Mouse (Mus musculus): ENCODE measurements around the gene Phf21a.

The Phf21a gene

GRCm38 (mm10) chr2:92182981-92183501, 90.1 kb downstream of the Phf21a start:
- DNase-seq: peak; percentile 85

GRCm38 (mm10) chr2:92183613-92184076, 90.7 kb downstream of the Phf21a start:
- peak; percentile 95 for DNase-seq

GRCm38 (mm10) chr2:92184077-92184921, 91.4 kb downstream of the Phf21a start:
- peak; percentile 75 for DNase-seq

- DNase-seq: peak; percentile 63
Measured at GRCm38 (mm10) chr2:92185062-92185765, 92.3 kb downstream of the Phf21a start.

DNA sequence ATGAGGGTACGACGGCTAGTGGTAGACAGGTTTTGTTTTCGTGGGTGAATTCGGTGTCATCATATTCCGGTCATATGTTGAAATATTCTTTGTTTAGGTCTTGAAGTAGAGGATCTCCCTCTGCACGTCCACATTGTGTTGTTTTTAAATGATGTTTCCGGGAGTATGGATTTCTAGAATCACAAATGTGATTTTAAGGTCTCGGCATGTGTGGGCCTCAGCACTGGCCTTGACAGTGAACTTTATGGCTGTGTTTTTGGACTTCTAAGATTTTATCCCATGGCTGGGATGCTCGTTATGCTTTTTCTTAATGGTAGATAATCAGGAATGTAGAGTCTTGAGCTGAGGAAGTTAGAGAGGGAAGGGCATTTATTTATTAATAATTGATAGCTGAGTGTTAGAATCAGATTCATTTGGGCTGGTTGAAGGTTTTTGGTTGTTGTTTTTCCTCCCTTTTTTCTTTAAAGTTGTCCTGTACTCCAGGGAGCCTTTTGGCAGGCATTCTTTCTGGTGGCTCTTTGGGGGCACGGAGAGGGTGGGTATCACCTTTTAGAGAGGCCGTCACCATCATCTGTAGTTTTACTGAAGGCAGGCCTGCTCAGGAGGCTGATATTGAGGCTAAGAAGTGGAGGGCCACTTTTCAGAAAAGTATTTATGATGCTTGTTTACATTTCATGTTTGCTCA, 93.0 kb downstream of the Phf21a start:
- no peak for DNase-seq

DNA sequence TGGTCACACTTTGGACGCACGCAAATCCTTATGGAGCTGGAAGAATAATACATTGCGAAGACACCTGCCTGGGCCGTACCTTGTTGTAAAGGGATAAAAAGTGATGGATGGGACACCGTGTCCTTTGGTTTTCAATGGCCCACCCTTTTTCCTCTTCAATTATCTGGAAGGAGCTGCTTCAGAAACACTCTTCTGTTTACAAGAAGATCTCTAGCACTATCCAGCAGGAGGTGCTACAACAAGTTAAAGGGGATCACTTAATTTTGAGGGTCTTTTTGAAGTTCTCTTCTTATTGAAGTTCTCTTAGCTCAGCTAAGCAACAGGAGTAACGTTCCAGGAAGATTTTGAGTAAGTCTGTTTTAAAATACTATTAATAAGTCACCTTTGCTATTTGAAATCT, 94.1 kb downstream of the Phf21a start:
- no peak for DNase-seq

GRCm38 (mm10) chr2:92188744-92189143, 95.8 kb downstream of the Phf21a start:
- no peak for DNase-seq

DNA sequence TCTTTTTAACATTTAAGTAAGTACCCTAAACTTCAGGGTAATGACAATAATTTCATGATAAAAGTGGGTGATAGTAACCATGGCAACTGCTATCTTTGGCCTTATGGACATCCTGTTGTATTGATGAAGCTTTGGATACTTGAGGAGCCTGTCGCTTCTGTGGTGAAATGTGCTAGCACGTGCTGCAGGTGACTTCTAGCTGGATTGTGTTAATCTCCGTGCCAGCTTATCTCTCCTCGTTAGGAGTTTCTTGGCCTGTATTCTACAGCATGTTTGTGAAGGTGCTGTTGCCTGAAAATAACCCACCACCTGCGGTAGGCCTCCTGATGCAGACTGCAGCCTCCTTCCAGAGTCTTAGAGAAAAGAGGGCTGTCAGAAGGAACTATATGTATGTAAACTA, 98.0 kb downstream of the Phf21a start:
- DNase-seq: no peak

DNA sequence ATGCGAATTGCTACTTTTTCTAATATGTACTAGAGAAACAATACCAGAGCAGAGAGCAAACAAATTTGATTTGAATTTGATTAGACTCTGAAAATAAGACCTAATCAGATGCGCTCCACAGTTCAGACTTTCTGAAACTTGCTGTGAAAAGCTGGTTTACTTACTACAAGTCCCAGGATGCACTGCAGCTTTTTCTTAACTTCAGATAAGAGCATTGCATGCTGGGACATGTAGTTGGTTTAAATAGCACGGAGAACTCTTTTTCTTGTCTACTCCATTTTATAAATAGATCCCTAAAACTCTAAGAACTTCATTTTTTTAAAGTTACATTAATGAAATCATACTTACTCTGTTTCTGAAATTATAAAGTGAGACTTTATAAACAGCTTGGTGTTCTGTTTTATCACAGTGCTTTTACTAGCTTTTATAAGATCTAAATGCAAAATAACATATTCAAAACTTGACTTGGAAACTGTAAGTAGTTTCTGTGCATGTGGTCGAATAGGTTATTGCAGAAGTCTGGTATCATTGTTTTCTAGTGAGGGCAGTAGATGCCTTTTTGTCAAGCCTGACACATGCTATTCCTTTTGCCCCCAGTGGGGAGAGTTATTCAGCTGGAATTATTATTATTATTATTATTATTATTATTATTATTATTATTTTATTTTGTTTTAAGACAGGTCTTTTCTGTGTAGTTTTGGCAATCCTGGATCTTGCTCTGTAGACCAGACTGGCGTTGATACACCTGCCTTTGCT, 99.1 kb downstream of the Phf21a start:
- DNase-seq: no peak

- no peak for DNase-seq
Measured at GRCm38 (mm10) chr2:92198126-92198525, 105.2 kb downstream of the Phf21a start.

- no peak for DNase-seq
Measured at GRCm38 (mm10) chr2:92198747-92199146, 105.8 kb downstream of the Phf21a start.

DNA sequence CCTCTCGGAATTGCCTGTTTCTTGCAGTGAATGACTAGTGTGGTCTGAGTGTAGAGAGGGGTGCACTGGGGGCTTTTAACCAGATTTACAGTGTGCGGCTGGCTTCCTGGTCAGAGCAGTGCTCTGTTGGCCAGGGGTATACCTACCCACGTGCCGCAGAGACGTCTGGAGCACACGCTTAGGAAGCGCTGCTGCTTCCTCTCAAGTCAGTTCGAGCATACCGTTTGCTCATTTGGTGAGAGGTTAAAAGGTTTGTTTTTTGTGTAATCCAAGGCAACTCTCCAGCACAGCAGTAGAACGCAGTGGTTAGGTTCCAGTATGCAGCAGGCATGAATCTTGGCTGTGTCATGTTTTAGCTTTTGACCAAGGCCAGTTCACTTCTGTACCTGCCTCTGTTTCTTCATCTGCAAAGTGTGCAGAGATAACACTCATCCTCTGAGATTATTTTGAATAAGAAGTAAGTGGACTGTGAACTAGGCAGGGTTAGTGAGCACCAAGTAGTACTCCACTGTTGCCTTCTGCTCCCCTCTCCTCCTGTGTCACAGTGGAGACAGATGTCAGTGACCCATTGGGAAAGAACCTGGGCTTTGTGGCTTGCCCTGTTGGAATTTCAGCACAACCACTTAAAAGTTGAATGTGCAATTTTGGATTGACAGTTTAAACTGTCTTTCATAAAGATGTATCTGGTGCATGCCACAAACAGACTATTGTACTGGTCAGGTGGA, 106.8 kb downstream of the Phf21a start:
- DNase-seq: no peak

- DNase-seq: no peak
Measured at GRCm38 (mm10) chr2:92202319-92203040, 109.6 kb downstream of the Phf21a start.

- no peak for DNase-seq
Measured at GRCm38 (mm10) chr2:92205010-92205639, 112.2 kb downstream of the Phf21a start.

DNA sequence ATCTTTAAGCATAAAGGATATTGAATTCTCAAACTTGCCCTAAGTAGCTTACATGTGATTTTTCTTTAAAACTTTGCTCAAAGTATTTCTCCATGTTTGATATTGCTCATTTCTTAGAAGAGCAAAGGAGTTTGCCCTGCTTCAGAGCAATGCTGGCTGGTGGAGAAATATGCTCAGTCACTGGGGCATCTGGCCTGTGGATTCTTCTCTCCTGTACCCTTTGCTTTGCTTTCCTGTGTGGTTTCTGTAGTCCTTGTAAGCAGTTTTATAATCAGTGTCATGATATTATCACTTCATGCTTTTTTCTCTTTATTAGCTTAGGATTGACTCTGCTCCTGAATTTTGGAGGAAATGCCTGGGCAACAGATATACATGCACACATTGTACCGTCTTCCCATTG, 117.5 kb downstream of the Phf21a start:
- DNase-seq: no peak

DNA sequence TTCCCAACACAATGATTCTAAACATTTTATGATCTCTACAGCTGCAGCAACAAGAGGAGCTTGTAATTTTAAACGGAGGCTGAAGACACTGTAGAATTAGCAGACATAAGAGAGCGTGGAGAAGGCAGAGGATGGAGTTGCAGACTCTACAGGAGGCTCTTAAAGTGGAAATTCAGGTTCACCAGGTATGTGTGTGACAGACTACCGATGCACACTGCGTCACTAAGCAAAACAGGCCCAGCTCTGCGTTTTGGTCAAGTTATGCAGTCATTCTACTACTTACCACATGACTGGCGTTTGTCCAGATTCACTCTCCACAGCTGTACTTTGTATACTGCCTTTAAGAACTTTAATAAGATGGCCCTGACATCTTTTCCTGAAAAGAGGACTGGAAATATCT, 128.5 kb downstream of the Phf21a start:
- no peak for DNase-seq

DNA sequence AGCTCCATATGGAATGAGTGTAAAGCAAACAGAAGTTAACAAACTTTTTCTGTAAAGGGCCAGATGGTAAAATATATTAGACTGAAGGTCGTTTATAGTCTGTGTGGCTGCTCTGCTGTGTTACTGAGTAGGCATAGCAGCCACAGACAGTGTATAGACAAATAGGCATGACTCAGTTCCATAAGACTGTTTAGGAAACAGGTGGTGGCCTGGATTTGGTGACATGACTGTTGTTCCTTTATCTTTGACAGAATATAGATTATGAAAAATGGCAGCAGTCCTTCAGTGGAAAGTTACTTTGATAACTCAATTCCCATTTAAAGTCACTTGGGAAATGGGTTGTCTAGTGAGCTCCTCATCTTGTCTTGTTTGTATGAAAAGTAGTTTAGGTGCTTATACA, 132.7 kb downstream of the Phf21a start:
- DNase-seq: no peak

DNA sequence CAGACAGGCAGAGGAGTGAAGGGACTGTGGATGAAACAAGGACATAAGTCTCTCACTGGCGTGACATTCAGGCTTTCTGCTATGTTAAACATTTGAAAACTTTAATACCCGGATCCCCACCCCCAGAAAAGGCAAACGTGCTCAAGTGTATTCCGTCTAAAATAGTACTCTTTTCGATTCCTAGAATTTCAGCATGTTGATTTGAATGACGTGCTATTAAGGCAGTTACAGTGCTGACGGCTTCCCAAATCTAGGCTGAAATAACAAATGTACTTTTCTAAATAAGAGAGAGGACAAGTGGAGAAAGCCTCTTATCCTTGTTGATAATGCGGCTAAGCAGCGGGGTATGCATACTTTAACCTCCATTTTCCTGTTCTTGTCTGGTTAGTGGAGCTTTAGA, 137.1 kb downstream of the Phf21a start:
- DNase-seq: no peak

GRCm38 (mm10) chr2:92231706-92232105, 138.8 kb downstream of the Phf21a start:
- no peak for DNase-seq

DNA sequence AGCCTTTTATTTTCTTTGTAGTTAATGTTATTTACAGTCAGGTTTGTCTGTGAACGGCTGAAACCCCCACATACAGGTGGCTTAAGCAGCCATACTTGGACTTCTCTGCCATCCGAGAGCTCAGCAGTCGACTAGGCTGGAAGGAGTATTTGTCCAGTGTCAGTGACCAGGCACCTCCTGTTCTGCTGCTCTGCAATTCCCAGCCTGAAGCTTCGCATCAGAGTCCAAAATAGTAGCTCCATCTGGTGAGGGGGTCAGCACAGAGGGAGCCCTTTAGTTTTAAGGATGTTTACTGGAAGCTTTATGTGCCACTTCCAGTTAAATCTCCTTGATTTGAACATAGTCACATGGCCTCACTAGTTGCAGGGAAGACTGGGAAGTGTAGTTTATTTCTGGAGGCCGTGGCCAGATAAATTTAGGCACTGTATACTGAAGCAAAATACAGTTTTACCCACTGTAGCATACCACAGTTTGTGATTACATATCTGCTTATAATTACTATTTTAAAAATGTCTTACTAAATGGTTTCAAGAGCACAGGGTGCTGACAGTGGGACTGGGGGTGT, 141.9 kb downstream of the Phf21a start:
- DNase-seq: peak; percentile 41
